Mouse (Mus musculus): Measurements from ENCODE around the gene Tnip1. TPM values are rescaled to one million over a fixed set of nuclear protein-coding genes. Genes with fewer than 3 reads are reported as not detected.

The Tnip1 gene
- polyA plus RNA-seq, 1 experiment from 2014 or later: 40.6 TPM

Other genes with a start within 250 kb of the Tnip1 start
- gene Cdc42se2, start 175.2 kb downstream of the Tnip1 start, polyA plus RNA-seq (2015; fragmentation: Nextera tagmentation; extraction: Ambion mirVana): 144 and 158 TPM in 2 replicates
- gene Lyrm7, start 102.0 kb downstream of the Tnip1 start, polyA plus RNA-seq (2015; fragmentation: Nextera tagmentation; extraction: Ambion mirVana): 18.5 and 23.7 TPM in 2 replicates
- gene Hint1, start 96.5 kb downstream of the Tnip1 start, polyA plus RNA-seq (2015; fragmentation: Nextera tagmentation; extraction: Ambion mirVana): 767 and 806 TPM in 2 replicates
- gene Gpx3, start 60.5 kb downstream of the Tnip1 start, polyA plus RNA-seq (2015; fragmentation: Nextera tagmentation; extraction: Ambion mirVana): 17.0 and 20.4 TPM in 2 replicates
- gene Anxa6, start 70.5 kb upstream of the Tnip1 start, polyA plus RNA-seq (2015; fragmentation: Nextera tagmentation; extraction: Ambion mirVana): 131 TPM in 2 replicates
- 25.4 and 26.8 TPM in 2 replicates for gene Ccdc69, start 115.2 kb upstream of the Tnip1 start, polyA plus RNA-seq (2015; fragmentation: Nextera tagmentation; extraction: Ambion mirVana)
- gene Gm2a, start 135.2 kb upstream of the Tnip1 start, polyA plus RNA-seq (2015; fragmentation: Nextera tagmentation; extraction: Ambion mirVana): 27.4 and 30.4 TPM in 2 replicates
- 0.08 and 0.18 TPM in 2 replicates for gene Slc36a3, start 188.8 kb upstream of the Tnip1 start, polyA plus RNA-seq (2015; fragmentation: Nextera tagmentation; extraction: Ambion mirVana)
- gene Slc36a2, start 222.2 kb upstream of the Tnip1 start, polyA plus RNA-seq (2015; fragmentation: Nextera tagmentation; extraction: Ambion mirVana): 0.24 and 0.53 TPM in 2 replicates
- 4.2 TPM in 2 replicates for gene Slc36a1, start 241.4 kb upstream of the Tnip1 start, polyA plus RNA-seq (2015; fragmentation: Nextera tagmentation; extraction: Ambion mirVana)

Measured in thymus, postnatal 0 days (tissue).